Mouse (Mus musculus): ENCODE data around the gene Slc5a7.
A peak's percentile ranks its signal among the peaks of the same experiment; 100 is the strongest.

Slc5a7 gene

GRCm38 (mm10) chr17:54298934-54299333 lies at the start of gene Slc5a7:
TSS of gene Slc5a7 (minus strand) at chr17:54299034.
- no peak for DNase-seq (ENCODE audit: inconsistent age in 2 of 2, low spot score in 1 of 2)

GRCm38 (mm10) chr17:54347672-54348071 lies 48.8 kb upstream of the Slc5a7 start:
- no peak for DNase-seq (ENCODE audit: inconsistent age in 2 of 2, low spot score in 1 of 2)

- peak in 1 of 2 experiments; percentile 53 for DNase-seq (ENCODE audit: inconsistent age in 2 of 2, low spot score in 1 of 2)
These were observed 44.6 kb upstream of the Slc5a7 start for GRCm38 (mm10) chr17:54343395-54343794.

- DNase-seq (ENCODE audit: inconsistent age in 2 of 2, low spot score in 1 of 2): peak; percentile 2 to 17
These were observed 456 bp downstream of the Slc5a7 start for GRCm38 (mm10) chr17:54298232-54298924.

GRCm38 (mm10) chr17:54250783-54251182 lies 48.1 kb downstream of the Slc5a7 start:
- no peak for DNase-seq (ENCODE audit: inconsistent age in 2 of 2, low spot score in 1 of 2)

GRCm38 (mm10) chr17:54243650-54244300 lies 55.1 kb downstream of the Slc5a7 start:
- no peak for DNase-seq (ENCODE audit: inconsistent age in 2 of 2, low spot score in 1 of 2)

GRCm38 (mm10) chr17:54239435-54239834 lies 59.4 kb downstream of the Slc5a7 start:
- DNase-seq (ENCODE audit: inconsistent age in 2 of 2, low spot score in 1 of 2): no peak

All from adrenal gland, adult (tissue).